Mouse (Mus musculus) sigmoid colon, adult 10 weeks (tissue): ENCODE data around the gene Dbr1. TPM values are rescaled to one million over a fixed set of nuclear protein-coding genes. Genes with fewer than 3 reads are reported as not detected.

Experiments
- polyA plus RNA-seq: library from polyadenylated mRNA; stranded (reverse); fragments of 350-450 nt; fragmentation: Illumina TruSeq; extraction: RNeasy Lipid Tissue Mini Kit (QIAGEN cat#74804); gene quantifications from one replicate; pipeline ENCODE4 v1.2.3, GENCODE M21; 2014; ENCODE audit warnings: low read depth, low replicate concordance

The Dbr1 gene
- polyA plus RNA-seq = 18.9 TPM

GRCm38 (mm10) chr9:99575677-99576480 lies at the start of gene Dbr1:
Dbr1 (plus strand) TSS chr9:99575799.

GRCm38 (mm10) chr9:99568347-99569070 lies 7.1 kb upstream of the Dbr1 start, which contains the start of gene Armc8:
Armc8 (minus strand) TSS chr9:99568899.

GRCm38 (mm10) chr9:99612202-99612601 lies 36.6 kb downstream of the Dbr1 start, which contains the start of gene A4gnt:
A4gnt (plus strand) TSS chr9:99612502.

GRCm38 (mm10) chr9:99629281-99630011 lies 53.8 kb downstream of the Dbr1 start, which contains the start of gene Dzip1l:
Dzip1l (plus strand) TSS chr9:99629496.

Other genes starting within 250 kb of the Dbr1 start
- 0.32 TPM for gene Esyt3, start 217.2 kb upstream of the Dbr1 start, polyA plus RNA-seq
- 2.3 TPM for gene Mras, start 138.4 kb upstream of the Dbr1 start, polyA plus RNA-seq
- gene Nme9, start 124.3 kb upstream of the Dbr1 start, polyA plus RNA-seq = not detected
- 46.8 TPM for gene Armc8, start 6.9 kb upstream of the Dbr1 start, polyA plus RNA-seq
- 20.9 TPM for gene A4gnt, start 36.7 kb downstream of the Dbr1 start, polyA plus RNA-seq
- 1.5 TPM for gene Dzip1l, start 53.7 kb downstream of the Dbr1 start, polyA plus RNA-seq
- not detected for gene Cldn18, start 141.5 kb downstream of the Dbr1 start, polyA plus RNA-seq